Mouse (Mus musculus): Measurements from ENCODE around the gene Plekhh1.

The Plekhh1 gene

DNA sequence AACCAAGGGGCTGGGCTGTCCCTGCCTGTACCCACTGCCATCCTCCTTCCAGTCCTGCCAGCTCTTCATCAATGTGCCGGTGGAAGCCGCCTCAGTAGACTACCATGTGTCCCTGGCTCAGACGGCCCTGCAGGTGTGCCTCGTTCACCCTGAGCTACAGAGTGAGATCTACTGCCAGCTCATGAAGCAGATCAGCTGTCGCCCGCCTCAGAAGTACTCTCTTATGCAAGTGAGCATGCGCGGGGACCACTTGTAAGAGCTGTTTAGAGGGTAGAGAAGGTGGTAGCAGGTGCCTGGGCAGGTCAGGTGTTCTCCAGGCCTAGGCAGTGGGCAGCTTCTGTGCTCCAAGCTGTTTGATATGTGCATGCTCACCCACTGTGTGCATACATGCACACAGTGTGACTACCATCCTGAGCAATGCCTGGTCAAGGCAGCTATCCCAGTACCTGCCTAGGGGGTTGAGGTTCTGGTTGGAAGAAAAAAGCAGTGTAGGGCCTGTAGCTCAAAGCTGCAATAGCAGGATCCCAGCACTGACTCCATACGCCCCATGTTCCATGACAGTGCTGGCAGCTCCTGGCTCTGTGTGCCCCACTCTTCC, 41.9 kb downstream of the Plekhh1 start:
- no peak for DNase-seq (ENCODE audit: low spot score)

DNA sequence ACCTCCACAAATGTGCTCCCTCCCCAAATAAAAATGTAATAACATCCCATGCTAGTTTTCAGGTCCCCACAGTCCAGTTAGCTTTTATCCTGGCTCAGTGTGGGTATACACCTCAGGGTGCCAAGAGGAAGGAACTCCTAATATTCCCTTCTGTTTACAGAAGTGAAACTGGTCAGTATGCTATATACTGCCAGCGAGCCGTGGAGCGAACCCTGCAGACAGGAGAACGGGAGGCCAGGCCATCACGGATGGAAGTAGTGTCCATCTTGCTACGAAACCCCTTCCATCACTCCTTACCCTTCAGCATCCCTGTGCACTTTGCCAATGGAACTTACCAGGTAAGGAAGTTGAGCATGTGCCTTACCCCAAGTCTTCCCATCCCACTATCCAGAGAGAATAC, 43.6 kb downstream of the Plekhh1 start:
- DNase-seq (ENCODE audit: low spot score) = no peak

DNA sequence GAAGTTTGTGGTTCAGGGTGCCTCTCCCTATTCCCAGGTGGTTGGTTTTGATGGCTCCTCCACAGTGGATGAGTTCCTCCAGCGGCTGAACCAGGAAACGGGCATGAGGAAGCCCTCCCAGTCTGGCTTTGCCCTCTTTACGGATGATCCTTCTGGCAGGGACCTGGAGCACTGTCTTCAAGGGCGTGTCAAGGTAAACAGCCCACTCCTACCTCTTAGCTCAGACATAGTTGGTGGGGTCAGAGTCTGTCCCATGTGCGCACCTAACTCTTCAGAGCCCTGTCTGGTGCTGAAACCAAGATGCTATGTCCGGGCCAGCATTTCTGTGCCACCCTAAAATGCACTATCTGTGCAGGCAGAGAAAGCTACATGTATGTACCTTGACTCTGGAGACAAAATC, 44.4 kb downstream of the Plekhh1 start:
- DNase-seq (ENCODE audit: low spot score) = no peak

DNA sequence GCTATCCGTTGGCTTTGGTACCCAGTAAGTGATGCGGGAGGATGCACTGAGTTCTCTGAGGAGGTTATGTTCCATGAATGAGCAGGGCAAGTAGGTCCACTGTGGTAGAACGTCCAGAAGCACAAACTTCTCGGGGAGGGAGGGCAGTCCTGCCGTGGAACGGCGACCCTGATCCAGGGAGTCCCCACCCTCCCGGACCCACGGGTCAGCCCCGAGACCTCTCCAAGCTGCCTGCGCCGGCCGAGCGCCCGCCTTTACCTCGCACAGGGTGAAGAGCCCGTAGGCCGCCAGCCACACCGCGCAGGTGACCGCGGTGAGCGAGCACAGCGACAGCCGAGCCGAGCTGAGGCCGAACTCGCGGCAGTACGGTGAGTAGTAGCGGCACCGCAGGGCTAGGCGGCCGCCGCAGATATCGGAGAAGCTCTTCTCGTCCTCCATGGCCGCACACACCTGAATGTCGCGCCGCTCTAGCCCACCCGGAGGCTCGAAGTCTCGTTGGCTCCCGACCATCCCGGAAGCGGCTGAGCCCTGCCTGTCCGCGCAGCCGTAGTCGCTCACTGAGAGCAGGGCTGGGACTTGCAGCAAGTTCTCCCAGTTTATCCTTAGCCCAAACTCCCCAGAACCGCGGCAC, 60.3 kb downstream of the Plekhh1 start, which contains the start of gene Pigh:
Gene Pigh, minus strand, starts transcription at position 470 of the 631 bp plus-strand sequence.
- peak; percentile 71 for DNase-seq (ENCODE audit: low spot score)

DNA sequence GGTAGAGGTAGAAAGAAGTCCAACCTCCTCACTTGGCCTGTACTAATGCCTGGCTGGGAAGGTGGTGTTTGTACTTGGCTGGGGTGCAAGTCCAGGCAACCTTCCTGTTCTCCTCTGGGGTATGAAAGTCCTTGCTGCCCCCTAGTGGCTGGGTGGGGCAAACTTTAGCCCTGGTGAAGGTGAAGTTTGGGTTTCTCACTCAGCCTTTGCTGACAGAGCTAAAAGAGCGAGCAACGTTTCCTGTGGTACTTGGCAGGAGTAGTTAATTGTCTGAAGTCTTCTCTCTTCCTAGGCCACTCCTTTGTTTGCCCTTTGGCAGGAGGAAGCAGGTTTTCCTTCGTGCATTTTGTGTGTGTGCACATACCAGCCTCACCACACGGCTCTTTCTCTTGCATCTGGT, 63.6 kb downstream of the Plekhh1 start:
- DNase-seq (ENCODE audit: low spot score) = peak; percentile 52

DNA sequence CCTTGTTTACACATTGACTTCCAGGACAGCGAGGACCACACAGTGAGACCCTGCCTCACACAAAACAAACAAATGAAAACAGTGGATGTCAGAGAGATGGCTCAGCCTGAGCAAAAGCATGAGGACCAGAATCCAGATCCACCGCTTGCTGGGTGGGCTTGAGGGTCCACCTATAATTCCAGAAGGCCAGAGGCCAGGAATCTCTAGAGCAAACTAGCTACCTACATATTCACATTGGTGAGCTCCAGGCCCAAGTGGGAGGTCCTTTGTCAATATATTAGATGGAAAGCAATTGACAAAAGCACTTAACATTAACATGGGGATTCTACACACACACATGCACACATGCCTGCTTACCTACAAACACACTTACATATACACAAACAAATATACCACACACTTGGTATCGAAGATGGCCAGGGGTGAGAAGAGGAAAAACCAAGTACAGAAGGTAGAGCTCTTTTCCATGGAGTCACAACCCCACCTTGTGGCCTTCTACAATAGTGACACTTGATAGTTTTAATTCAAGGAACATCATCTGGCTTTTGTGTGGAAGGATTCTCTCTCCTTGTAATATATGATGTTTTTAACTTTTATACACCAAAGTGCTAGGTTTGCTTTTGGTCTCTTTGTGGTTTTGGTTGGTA, 68.3 kb downstream of the Plekhh1 start:
- DNase-seq (ENCODE audit: low spot score) = no peak

DNA sequence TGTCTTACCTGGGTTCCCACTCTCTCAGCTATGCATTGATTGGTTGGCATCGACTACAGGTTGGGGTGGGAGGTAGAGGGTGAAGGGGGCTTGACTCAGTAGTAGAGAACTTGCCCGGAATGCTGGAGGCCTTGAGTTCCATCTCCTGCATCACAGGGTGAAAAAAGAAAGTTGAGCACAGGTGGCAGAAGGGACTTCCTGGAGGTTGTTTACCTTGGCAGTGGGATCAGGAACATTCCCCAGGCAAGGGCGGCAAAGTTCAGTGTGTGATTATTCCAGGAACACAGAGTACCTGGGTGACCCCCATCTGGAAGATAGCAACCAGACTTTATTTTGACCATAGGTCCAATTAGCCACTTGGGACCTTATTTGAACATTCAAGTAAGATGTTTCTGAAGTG, 74.8 kb downstream of the Plekhh1 start:
- no peak for DNase-seq (ENCODE audit: low spot score)

DNA sequence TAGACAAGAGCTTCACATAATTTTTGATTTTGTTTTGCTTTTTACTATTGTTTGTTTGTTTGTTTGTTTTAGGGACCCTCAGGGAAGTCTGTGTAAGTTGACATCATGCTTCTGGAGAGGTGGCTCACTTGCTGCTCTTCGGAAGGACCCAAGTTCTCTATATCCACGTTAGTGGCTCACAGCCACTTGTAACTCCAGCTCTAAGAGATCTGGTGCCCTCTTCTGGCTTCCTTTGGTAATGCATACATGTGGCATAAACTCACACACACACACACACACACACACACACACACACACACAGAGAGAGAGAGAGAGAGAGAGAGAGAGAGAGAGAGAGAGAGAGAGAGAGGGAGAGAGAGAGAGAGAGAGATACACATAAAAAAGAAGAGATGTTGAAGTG, 75.6 kb downstream of the Plekhh1 start:
- DNase-seq (ENCODE audit: low spot score) = no peak

DNA sequence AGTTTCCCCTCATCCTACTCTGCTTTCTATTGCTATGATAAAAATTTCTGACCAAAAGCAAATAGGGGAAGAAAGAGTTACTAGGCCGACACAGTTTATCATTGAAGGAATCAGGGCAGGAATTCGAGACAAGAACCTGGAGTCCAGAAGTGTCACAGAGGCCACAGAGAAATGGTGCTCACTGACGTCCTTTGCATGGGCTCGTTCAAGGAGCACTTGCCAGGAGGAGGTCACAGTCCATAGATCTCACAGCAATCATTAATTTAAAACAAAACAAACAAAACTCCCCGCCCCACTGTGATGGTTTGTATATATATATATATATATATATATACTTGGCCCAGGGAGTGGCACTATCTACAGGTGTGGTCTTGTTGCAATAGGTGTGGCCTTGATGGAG, 76.3 kb downstream of the Plekhh1 start:
- DNase-seq (ENCODE audit: low spot score) = no peak

DNA sequence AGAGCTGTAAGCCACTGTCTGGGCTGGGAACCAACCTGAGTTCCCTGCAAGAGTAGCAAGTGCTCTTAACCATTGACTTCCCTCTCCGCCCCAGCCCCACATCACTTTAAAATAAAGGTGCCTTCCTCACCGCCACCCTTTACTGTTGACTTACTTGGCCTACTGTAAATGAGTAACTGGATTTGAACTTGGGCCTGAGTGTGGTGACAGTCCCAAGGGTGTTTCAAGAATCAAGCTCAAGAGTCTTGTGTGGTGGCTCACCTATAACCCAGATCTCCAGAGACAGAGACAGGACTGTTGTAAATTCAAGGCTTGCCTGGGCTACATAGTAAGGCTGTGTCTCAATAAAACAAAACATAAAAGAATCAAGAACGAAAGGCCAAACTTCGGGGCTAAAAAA, 90.0 kb downstream of the Plekhh1 start:
- DNase-seq (ENCODE audit: low spot score) = no peak

DNA sequence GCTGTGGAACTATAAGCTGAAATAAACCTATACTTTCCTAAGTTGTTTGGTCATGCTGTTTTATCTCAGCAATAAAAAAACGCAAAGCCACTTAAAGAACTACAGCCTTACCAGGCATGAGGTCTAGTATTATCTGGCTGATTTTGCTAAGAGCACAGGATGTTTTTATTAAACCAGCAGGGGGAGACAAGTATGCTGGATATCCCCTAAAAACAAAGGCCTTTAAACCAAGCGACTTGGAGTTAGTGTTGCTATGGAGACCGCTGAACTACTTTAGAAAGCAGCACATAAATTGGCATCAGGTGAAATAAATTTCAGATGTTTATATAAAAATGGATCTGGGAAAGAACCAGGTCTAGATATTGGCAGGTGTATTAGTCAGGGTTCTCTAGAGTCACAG, 93.9 kb downstream of the Plekhh1 start:
- DNase-seq (ENCODE audit: low spot score) = no peak

DNA sequence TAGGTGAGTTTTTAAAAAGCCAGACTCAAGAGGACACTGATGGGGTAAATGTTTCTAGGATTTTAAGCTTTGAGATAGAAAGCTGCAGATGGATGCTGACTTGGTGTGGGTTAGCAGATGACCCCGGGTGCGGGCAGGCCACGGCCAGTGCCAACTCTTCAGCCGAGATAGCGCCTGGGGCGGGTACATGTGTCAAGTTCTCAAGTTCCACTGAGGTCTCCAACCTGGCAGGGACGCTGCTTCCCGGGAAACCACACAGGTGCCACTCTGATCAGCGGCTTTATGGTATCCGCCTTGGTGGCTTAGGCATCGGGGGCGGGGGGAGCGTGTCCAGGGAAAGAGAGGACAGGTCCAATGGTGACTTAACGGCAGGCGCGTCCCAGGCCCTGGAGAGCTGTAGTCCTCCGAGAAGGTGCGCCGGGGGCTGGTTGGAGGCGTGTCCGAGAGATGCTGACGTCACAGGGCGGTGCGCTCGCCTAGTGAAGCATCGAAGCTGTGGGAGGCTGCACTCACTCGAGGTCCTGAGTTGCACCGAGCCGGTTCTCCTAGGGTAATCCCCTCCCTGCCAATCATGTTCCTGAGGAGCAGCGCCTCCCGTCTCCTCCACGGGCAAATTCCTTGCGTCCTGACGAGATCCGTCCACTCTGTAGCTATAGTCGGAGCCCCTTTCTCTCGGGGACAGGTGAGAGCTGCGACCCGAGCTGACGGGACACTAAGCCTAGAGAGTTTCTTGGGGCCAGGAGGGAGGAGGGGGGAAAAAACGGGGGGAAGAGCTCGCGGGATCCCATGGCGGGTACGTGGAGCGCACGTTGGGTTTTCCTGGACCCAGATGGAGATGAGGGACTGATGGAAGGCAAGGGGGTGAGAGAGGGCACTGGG, 101.6 kb downstream of the Plekhh1 start, which contains the start of gene Arg2:
Gene Arg2, plus strand, starts transcription at position 479 of the 879 bp plus-strand sequence.
- DNase-seq (ENCODE audit: low spot score) = peak; percentile 44

Data from spleen, adult 12 weeks (tissue).